Mouse (Mus musculus): ENCODE measurements around the gene Il2rb. TPM values are rescaled to one million over a fixed set of nuclear protein-coding genes. Genes with fewer than 3 reads are reported as not detected.
A peak's percentile ranks its signal among the peaks of the same experiment; 100 is the strongest.

Il2rb gene
- polyA plus RNA-seq, 1 experiment from 2014 or later, result not detected

GRCm38 (mm10) chr15:78471902-78472301 lies 23.2 kb downstream of the Il2rb start:
- no peak overlapping the region for H3K4me3 ChIP-seq
- no peaks in the 10 kb centered on the region for H3K9me3 ChIP-seq
- 53% methylated on average over 7 of the region's 7 CpGs for WGBS
- peaks cover 8% of the 10 kb centered on the region; the same call in 1 of the 2 replicates for H3K4me1 ChIP-seq
- no peak for DNase-seq (ENCODE audit: extremely low spot score, low spot score)
- H3K27ac ChIP-seq, result no peak overlapping the region
- no peaks in the 10 kb centered on the region for H3K36me3 ChIP-seq (replicated peaks)
- no peaks in the 10 kb centered on the region for H3K27me3 ChIP-seq (ENCODE audit: poor library complexity, severe bottlenecking)

- Histone ChIP-seq H3K4me3 (no peak overlapping the region), H3K27ac (no peak overlapping the region), H3K27me3 (ENCODE audit: poor library complexity, severe bottlenecking) (no peaks in the 10 kb centered on the region), H3K9me3 (no peaks in the 10 kb centered on the region), H3K4me1 (peaks cover 8% of the 10 kb centered on the region; the same call in 1 of the 2 replicates), H3K36me3 (replicated peaks) (no peaks in the 10 kb centered on the region)
- WGBS, result 75% methylated on average over 4 of the region's 4 CpGs
- DNase-seq (ENCODE audit: extremely low spot score, low spot score), result no peak
Measured at GRCm38 (mm10) chr15:78470495-78471276, 24.4 kb downstream of the Il2rb start.

GRCm38 (mm10) chr15:78468379-78468937 lies 26.6 kb downstream of the Il2rb start, which contains the start of gene Tmprss6:
TSS of gene Tmprss6 (minus strand) at chr15:78468634.
- DNase-seq (ENCODE audit: extremely low spot score, low spot score), result no peak
- Histone ChIP-seq H3K4me3 (no peak within 1 kb of the TSS), H3K9me3 (no peaks in the 10 kb centered on the region), H3K4me1 (peaks cover 8% of the 10 kb centered on the region; the same call in 1 of the 2 replicates), H3K27ac (no peak within 1 kb of the TSS), H3K27me3 (ENCODE audit: poor library complexity, severe bottlenecking) (no peaks in the 10 kb centered on the region), H3K36me3 (replicated peaks) (no peaks in the 10 kb centered on the region)
- WGBS, result 78% methylated on average over 7 of the region's 7 CpGs

GRCm38 (mm10) chr15:78467570-78467969 lies 27.5 kb downstream of the Il2rb start:
- Histone ChIP-seq H3K27ac (no peak overlapping the region), H3K9me3 (no peaks in the 10 kb centered on the region), H3K36me3 (replicated peaks) (no peaks in the 10 kb centered on the region), H3K4me1 (peaks cover 8% of the 10 kb centered on the region; the same call in 1 of the 2 replicates), H3K27me3 (ENCODE audit: poor library complexity, severe bottlenecking) (no peaks in the 10 kb centered on the region), H3K4me3 (no peak overlapping the region)
- no peak for DNase-seq (ENCODE audit: extremely low spot score, low spot score)
- 95% methylated on average over 7 of the region's 7 CpGs for WGBS

GRCm38 (mm10) chr15:78466809-78467208 lies 28.3 kb downstream of the Il2rb start:
- H3K27ac ChIP-seq, result no peak overlapping the region
- peaks cover 6% of the 10 kb centered on the region; the same call in 1 of the 2 replicates for H3K4me1 ChIP-seq
- WGBS, result 32% methylated on average over 6 of the region's 6 CpGs
- H3K4me3 ChIP-seq, result no peak overlapping the region
- no peak for DNase-seq (ENCODE audit: extremely low spot score, low spot score)
- H3K9me3 ChIP-seq, result no peaks in the 10 kb centered on the region
- H3K27me3 ChIP-seq (ENCODE audit: poor library complexity, severe bottlenecking), result no peaks in the 10 kb centered on the region
- H3K36me3 ChIP-seq (replicated peaks), result no peaks in the 10 kb centered on the region

- Histone ChIP-seq H3K4me1 (no peaks in the 10 kb centered on the region), H3K9me3 (no peaks in the 10 kb centered on the region), H3K27ac (no peak overlapping the region), H3K36me3 (replicated peaks) (no peaks in the 10 kb centered on the region), H3K4me3 (no peak overlapping the region), H3K27me3 (ENCODE audit: poor library complexity, severe bottlenecking) (no peaks in the 10 kb centered on the region)
- DNase-seq (ENCODE audit: extremely low spot score, low spot score), result no peak
- 81% methylated on average over 2 of the region's 2 CpGs for WGBS
Measured at GRCm38 (mm10) chr15:78462981-78463380, 32.1 kb downstream of the Il2rb start.

- WGBS, result 84% methylated on average over 10 of the region's 10 CpGs
- H3K36me3 ChIP-seq (replicated peaks), result no peaks in the 10 kb centered on the region
- H3K27me3 ChIP-seq (ENCODE audit: poor library complexity, severe bottlenecking), result no peaks in the 10 kb centered on the region
- DNase-seq (ENCODE audit: extremely low spot score, low spot score), result no peak
- peaks cover 10% of the 10 kb centered on the region; the same call in 1 of the 2 replicates for H3K4me1 ChIP-seq
- H3K4me3 ChIP-seq, result no peak overlapping the region
- no peak overlapping the region for H3K27ac ChIP-seq
- no peaks in the 10 kb centered on the region for H3K9me3 ChIP-seq
Measured at GRCm38 (mm10) chr15:78457193-78457592, 37.9 kb downstream of the Il2rb start.

- no peaks in the 10 kb centered on the region for H3K9me3 ChIP-seq
- H3K27ac ChIP-seq, result no peak overlapping the region
- H3K36me3 ChIP-seq (replicated peaks), result no peaks in the 10 kb centered on the region
- peaks cover 10% of the 10 kb centered on the region; the same call in 1 of the 2 replicates for H3K4me1 ChIP-seq
- WGBS, result 64% methylated on average over 7 of the region's 7 CpGs
- no peak overlapping the region for H3K4me3 ChIP-seq
- no peaks in the 10 kb centered on the region for H3K27me3 ChIP-seq (ENCODE audit: poor library complexity, severe bottlenecking)
- no peak for DNase-seq (ENCODE audit: extremely low spot score, low spot score)
Measured at GRCm38 (mm10) chr15:78456051-78456450, 39.0 kb downstream of the Il2rb start.

GRCm38 (mm10) chr15:78455168-78455567 lies 39.9 kb downstream of the Il2rb start:
- Histone ChIP-seq H3K4me3 (no peak overlapping the region), H3K4me1 (peaks cover 16% of the 10 kb centered on the region), H3K36me3 (replicated peaks) (no peaks in the 10 kb centered on the region), H3K9me3 (no peaks in the 10 kb centered on the region), H3K27me3 (ENCODE audit: poor library complexity, severe bottlenecking) (no peaks in the 10 kb centered on the region), H3K27ac (no peak overlapping the region)
- WGBS, result 72% methylated on average over 4 of the region's 4 CpGs
- no peak for DNase-seq (ENCODE audit: extremely low spot score, low spot score)

- Histone ChIP-seq H3K27me3 (ENCODE audit: poor library complexity, severe bottlenecking) (no peaks in the 10 kb centered on the region), H3K4me3 (no peak overlapping the region), H3K36me3 (replicated peaks) (no peaks in the 10 kb centered on the region), H3K27ac (no peak overlapping the region), H3K9me3 (no peaks in the 10 kb centered on the region), H3K4me1 (peaks cover 37% of the 10 kb centered on the region)
- WGBS, result 90% methylated on average over 3 of the region's 3 CpGs
- no peak for DNase-seq (ENCODE audit: extremely low spot score, low spot score)
Measured at GRCm38 (mm10) chr15:78452929-78453328, 42.1 kb downstream of the Il2rb start.

- 95% methylated on average over 2 of the region's 2 CpGs for WGBS
- no peak overlapping the region for H3K4me3 ChIP-seq
- H3K9me3 ChIP-seq, result no peaks in the 10 kb centered on the region
- no peaks in the 10 kb centered on the region for H3K36me3 ChIP-seq (replicated peaks)
- DNase-seq (ENCODE audit: extremely low spot score, low spot score), result no peak
- peaks cover 45% of the 10 kb centered on the region for H3K4me1 ChIP-seq
- no peaks in the 10 kb centered on the region for H3K27me3 ChIP-seq (ENCODE audit: poor library complexity, severe bottlenecking)
- no peak overlapping the region for H3K27ac ChIP-seq
Measured at GRCm38 (mm10) chr15:78451201-78451600, 43.9 kb downstream of the Il2rb start.

- no peaks in the 10 kb centered on the region for H3K36me3 ChIP-seq (replicated peaks)
- peaks cover 39% of the 10 kb centered on the region for H3K4me1 ChIP-seq
- no peaks in the 10 kb centered on the region for H3K27me3 ChIP-seq (ENCODE audit: poor library complexity, severe bottlenecking)
- H3K9me3 ChIP-seq, result no peaks in the 10 kb centered on the region
- WGBS, result 91% methylated on average over 6 of the region's 6 CpGs
- H3K4me3 ChIP-seq, result no peak overlapping the region
- no peak for DNase-seq (ENCODE audit: extremely low spot score, low spot score)
- peak overlapping the region; percentile 83; the same call in 1 of the 2 replicates for H3K27ac ChIP-seq
Measured at GRCm38 (mm10) chr15:78450419-78450768, 44.7 kb downstream of the Il2rb start.

- 53% methylated on average over 7 of the region's 7 CpGs for WGBS
Measured at GRCm38 (mm10) chr15:78449694-78450418, 45.2 kb downstream of the Il2rb start.

More at GRCm38 (mm10) chr15:78449694-78450418, 45.2 kb downstream of the Il2rb start:
- no peaks in the 10 kb centered on the region for H3K36me3 ChIP-seq (replicated peaks)
- peaks cover 38% of the 10 kb centered on the region for H3K4me1 ChIP-seq
- no peaks in the 10 kb centered on the region for H3K9me3 ChIP-seq
- peak overlapping the region; percentile 83 for H3K27ac ChIP-seq
- no peaks in the 10 kb centered on the region for H3K27me3 ChIP-seq (ENCODE audit: poor library complexity, severe bottlenecking)
- no peak overlapping the region for H3K4me3 ChIP-seq
- no peak for DNase-seq (ENCODE audit: extremely low spot score, low spot score)
